Mouse (Mus musculus) heart, adult 2 months (tissue): Measurements from ENCODE around the gene Wdr18.

ENCODE experiments used
- CTCF ChIP-seq: fragments of 200-600 bp; IDR thresholded peaks from 2 replicates; pipeline ENCODE4 v1.8.1; 2022; ENCODE audit warnings: antibody characterized with exemption, mild to moderate bottlenecking, moderate library complexity
- EP300 ChIP-seq: fragments of 200-500 bp; IDR thresholded peaks from 2 replicates; pipeline ENCODE4 v1.6.1; 2011; ENCODE audit warnings: low read depth, low read length, control low read depth; ENCODE audit not compliant: insufficient read depth
- POLR2A ChIP-seq: fragments of 200-500 bp; IDR thresholded peaks from 2 replicates; pipeline ENCODE4 v1.6.1; 2011; ENCODE audit warnings: mild to moderate bottlenecking, low read depth, low read length, control low read depth; ENCODE audit not compliant: insufficient read depth

DNA sequence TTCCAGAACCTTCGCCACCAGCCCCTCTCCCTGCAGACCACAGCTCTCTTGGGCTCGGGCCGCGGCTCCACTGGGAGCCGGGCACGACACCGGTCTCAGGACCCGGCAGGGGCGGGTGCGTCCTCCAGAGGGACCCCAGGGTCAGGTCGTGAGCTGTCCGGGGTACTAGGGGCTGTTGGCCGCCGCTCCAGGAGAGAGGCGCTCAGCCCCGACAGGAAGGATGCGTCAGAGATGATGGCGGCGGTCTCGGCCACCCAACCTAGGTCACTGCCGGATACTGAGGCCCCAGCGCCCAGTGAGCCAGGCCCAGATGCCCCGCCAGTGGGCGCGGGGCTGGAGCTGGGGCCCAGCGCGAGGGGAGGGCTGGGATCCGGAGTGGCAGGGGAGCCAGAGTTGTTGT lies 17.4 kb downstream of the Wdr18 start:
- TF ChIP-seq CTCF (no peak), EP300 (no peak), POLR2A (no peak)
